Mouse (Mus musculus) kidney, postnatal 36 days (tissue): ENCODE measurements around the gene Foxp1.
A peak's percentile ranks its signal among the peaks of the same experiment; 100 is the strongest.

Experiments
- DNase-seq, 2 experiments: peaks; one replicate each; pipeline ENCODE4 v3.0.0; 2021 to 2022; ENCODE audit warnings: mixed read lengths in 2 of 2

The Foxp1 gene

GRCm38 (mm10) chr6:99042175-99042954 is 480.2 kb downstream of the Foxp1 start:
- DNase-seq, result no peak

- DNase-seq, result no peak
These were observed 483.5 kb downstream of the Foxp1 start for GRCm38 (mm10) chr6:99038977-99039376.

- DNase-seq, result no peak
These were observed 486.8 kb downstream of the Foxp1 start for GRCm38 (mm10) chr6:99035459-99036375.

GRCm38 (mm10) chr6:99033062-99033461 is 489.5 kb downstream of the Foxp1 start:
- DNase-seq, result peak in 1 of 2 experiments; percentile 43

GRCm38 (mm10) chr6:99031321-99031903 is 491.1 kb downstream of the Foxp1 start:
- DNase-seq, result no peak

GRCm38 (mm10) chr6:99030251-99030650 is 492.3 kb downstream of the Foxp1 start:
- peak in 1 of 2 experiments; percentile 13 for DNase-seq

- no peak for DNase-seq
These were observed 493.1 kb downstream of the Foxp1 start for GRCm38 (mm10) chr6:99029438-99029837.

- no peak for DNase-seq
These were observed 493.6 kb downstream of the Foxp1 start for GRCm38 (mm10) chr6:99028989-99029305.

- peak; percentile 34 to 69 for DNase-seq
These were observed 494.1 kb downstream of the Foxp1 start for GRCm38 (mm10) chr6:99028161-99028988.

GRCm38 (mm10) chr6:99027542-99028160 is 494.9 kb downstream of the Foxp1 start:
- DNase-seq, result no peak

GRCm38 (mm10) chr6:99026635-99027541 is 495.6 kb downstream of the Foxp1 start:
- DNase-seq, result no peak

- no peak for DNase-seq
These were observed 496.5 kb downstream of the Foxp1 start for GRCm38 (mm10) chr6:99026040-99026439.

- no peak for DNase-seq
These were observed 497.9 kb downstream of the Foxp1 start for GRCm38 (mm10) chr6:99024588-99024987.

- peak; percentile 25 for DNase-seq
These were observed 501.7 kb downstream of the Foxp1 start for GRCm38 (mm10) chr6:99020570-99021444.

GRCm38 (mm10) chr6:99019716-99020115 is 502.8 kb downstream of the Foxp1 start:
- no peak for DNase-seq

- DNase-seq, result no peak
These were observed 503.3 kb downstream of the Foxp1 start for GRCm38 (mm10) chr6:99019266-99019665.

GRCm38 (mm10) chr6:99013866-99014502 is 508.5 kb downstream of the Foxp1 start:
- no peak for DNase-seq

- DNase-seq, result no peak
These were observed 509.2 kb downstream of the Foxp1 start for GRCm38 (mm10) chr6:99013119-99013865.
